Mouse (Mus musculus) thymus, adult 18-20 months (tissue): ENCODE measurements around the gene Npr2.

Experiments used
- DNase-seq, 2 experiments: peaks; one replicate each; pipeline ENCODE4 v3.0.0; 2022; ENCODE audit warnings: mixed read lengths in 2 of 2

Gene Npr2

DNA sequence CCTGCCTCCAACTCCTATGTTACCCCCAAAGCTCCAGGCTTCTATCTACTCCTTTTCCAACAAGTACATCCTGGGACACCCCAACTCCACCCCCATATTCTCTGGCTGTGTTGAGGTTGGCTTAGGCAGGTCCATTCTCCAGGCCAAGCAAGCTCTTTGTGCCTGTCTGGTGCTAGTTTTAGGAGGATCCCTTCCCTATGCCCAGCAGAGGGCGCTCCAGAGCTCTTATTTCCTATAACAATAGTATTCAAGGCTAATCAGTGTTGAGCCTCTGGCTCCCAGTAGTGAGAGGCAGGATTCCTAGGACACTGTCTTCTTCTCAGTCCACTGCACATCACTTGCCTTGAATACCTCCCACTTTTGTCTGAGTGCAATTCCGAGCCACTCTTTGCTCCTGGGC is 40.3 kb downstream of the Npr2 start:
- peak; percentile 44 to 45 for DNase-seq

DNA sequence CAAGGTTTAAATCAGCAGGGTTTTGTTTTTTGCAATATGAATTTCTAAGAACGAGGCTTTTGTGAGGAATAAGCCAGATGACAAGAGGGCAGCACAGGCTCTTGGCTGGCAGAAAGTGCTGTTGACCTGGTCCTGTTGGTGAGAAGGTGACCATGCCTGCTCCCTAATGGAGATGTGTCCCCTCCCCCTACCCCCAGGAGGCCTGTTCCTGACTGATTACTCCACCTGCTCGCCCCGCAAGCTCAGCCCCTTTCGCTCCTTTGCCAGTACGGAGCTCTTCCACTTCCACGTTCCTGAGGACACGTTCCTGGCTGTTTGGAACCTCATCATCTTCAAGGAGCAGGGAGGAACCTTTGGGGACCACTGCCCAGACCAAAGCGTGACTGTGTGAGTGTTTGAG is 42.0 kb downstream of the Npr2 start:
- DNase-seq = no peak

- no peak for DNase-seq
These were observed 43.2 kb downstream of the Npr2 start for GRCm38 (mm10) chr4:43674974-43675373.

DNA sequence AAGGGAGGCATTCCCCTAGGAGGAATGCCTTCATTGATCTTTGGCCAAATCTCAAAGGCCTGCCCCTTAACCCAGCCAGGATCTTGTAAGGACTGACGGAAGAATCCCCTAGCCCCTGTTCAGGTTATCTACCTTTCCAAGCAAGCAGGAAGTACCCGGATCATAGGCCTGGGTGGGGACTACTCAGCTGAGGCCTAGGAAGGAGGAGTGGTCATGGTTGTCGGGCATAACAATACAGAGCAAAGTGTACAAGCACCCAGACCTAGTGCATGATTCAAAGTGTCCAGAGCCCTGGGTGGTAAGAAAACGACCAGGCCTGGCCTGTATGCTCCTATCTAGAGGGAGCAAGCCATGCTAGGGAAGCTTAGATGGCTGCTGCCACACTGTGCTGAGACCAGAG is 43.9 kb downstream of the Npr2 start:
- no peak for DNase-seq

DNA sequence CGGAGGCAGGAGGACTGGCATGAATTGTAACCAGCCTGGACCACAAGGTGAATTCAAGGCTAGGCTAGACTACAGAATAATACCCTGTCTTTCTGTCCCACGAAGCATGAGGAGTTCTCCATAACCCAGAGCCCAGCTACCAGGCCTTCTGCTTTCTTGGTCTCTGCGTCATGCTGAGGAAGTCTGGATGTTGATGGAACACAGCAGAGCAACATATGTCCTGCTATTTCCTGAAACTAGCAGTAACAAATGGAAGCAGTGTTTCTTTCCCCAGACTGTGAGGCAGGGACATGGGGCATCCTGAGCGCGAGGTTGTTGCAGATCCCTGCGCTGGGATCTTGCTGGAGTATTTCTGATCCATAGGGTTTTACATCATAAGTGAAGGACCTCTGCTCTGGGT is 46.8 kb downstream of the Npr2 start:
- no peak for DNase-seq

- no peak for DNase-seq
These were observed 47.8 kb downstream of the Npr2 start for GRCm38 (mm10) chr4:43679416-43680043.

DNA sequence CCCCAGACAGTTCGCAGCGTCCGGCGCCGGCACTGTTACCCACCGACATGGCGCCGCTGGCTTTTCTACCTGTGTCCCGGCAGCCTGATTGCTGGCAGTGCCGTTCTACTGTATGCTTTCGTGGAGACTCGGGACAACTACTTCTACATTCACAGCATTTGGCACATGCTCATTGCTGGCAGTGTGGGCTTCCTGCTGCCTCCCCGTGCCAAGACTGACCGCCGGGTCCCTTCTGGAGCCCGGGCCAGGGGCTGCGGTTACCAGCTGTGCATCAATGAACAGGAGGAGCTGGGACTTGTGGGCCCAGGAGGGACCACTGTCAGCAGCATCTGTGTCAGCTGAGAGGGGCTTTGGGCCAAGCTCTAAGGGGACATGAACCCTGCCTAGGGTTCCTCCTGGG is 58.3 kb downstream of the Npr2 start:
- no peak for DNase-seq

- DNase-seq = no peak
These were observed 59.3 kb downstream of the Npr2 start for GRCm38 (mm10) chr4:43691026-43691425.

- no peak for DNase-seq
These were observed 62.1 kb downstream of the Npr2 start for GRCm38 (mm10) chr4:43693806-43694241.

- DNase-seq = no peak
These were observed 62.9 kb downstream of the Npr2 start for GRCm38 (mm10) chr4:43694439-43695248.

DNA sequence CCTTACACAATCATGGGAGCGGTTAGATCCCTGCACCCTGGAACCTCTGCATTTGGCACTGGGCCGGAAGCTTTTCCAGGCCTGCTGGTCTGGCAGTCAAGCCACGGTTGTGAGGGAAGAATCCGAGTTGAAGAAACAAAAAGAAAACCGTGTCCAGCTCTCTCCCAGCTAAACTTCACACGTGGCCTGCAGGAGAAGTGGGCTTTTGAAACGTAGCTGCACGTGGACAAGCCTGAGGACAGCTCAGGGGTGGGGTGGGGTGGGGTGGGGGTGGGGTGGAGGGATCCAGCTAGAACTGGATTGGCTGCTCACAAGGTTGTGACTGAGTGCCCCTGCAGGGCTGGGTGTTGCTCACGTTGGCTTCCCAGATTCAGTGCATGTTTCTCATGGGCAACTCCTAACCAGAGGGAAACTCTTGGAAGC is 63.5 kb downstream of the Npr2 start:
- DNase-seq = no peak

DNA sequence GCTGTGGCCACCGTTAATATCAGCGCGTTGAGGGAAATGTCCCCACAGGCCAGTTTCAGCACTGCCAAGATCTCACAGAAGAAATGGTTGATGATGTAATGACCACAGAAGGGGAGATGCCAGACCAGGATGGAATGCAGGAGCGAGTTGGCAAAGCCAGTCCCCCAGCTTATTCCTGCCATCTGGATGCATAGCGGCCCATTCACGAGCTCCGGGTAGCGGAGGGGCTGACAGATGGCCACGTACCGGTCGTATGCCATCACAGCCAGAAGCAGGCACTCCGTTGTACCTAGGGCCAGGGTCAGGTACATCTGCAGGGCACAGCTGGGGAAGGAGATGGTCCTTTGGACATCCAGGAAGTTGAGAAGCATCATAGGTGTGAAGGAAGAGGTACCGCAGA is 64.8 kb downstream of the Npr2 start:
- DNase-seq = no peak

DNA sequence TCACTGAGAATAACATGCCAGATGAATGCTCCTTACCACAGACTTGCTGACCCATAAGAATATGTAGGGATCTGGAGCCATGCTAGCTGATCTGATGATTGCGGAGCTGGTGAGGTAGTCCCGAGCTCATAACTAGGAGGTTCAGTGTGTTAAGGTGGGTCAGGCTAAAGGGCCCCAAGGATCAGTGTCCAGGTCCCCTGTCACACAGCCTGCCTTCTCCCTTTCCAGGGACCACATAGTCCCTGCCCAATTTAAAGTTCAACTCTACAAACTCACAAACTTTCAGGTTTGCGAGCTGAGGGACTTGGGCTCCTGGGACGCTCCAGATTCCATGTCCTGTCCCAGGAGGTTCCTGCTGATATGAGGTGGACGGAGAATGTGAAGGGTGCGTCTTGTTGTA is 69.0 kb downstream of the Npr2 start, which contains the start of gene Olfr70:
Gene Olfr70, minus strand, starts transcription at position 101 of the 400 bp plus-strand sequence.
- no peak for DNase-seq
